Mouse (Mus musculus): ENCODE data around the gene Tex21.
"Not testable (repeated sequence)": the region's sequence is repeated elsewhere in the genome, so short reads cannot be mapped to it uniquely, and the experiment has no call there.

DNA sequence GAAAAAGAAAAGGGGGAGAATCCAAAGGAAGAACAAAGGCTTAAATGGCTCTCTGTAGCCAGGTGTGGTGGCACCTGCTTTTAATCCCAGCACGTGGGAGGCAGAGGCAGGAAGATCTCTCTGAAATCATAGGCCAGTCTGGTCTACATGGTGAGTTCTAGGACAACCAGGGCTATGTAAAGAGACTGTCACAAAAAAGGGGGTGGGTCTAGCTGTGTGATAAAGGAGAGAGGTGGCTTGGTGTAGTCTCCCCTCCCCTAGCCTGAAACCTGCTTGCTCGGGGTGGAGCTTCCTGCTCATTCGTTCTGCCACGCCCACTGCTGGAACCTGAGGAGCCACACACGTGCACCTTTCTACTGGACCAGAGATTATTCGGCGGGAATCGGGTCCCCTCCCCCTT is 24.4 kb downstream of the Tex21 start:
- not testable (repeated sequence) for TF ChIP-seq CTCF (IDR thresholded peaks at IDR 0.05; ENCODE audit: borderline replicate concordance, insufficient read depth, low read length); POLR2A (IDR thresholded peaks at IDR 0.05; ENCODE audit: low read depth, low read length)
